Mouse (Mus musculus) c-Kit-positive CD71-positive TER-119-positive erythroid progenitor cells, embryonic 14.5 days (primary cell): ENCODE results near the gene Vmn2r116.
"Not testable (repeated sequence)": the region's sequence is repeated elsewhere in the genome, so short reads cannot be mapped to it uniquely, and the experiment has no call there.

ENCODE experiments used
- DNase-seq: peaks from one replicate; pipeline ENCODE4 v3.0.0-alpha.2; 2013; ENCODE audit warnings: low spot score

Vmn2r116 gene

DNA sequence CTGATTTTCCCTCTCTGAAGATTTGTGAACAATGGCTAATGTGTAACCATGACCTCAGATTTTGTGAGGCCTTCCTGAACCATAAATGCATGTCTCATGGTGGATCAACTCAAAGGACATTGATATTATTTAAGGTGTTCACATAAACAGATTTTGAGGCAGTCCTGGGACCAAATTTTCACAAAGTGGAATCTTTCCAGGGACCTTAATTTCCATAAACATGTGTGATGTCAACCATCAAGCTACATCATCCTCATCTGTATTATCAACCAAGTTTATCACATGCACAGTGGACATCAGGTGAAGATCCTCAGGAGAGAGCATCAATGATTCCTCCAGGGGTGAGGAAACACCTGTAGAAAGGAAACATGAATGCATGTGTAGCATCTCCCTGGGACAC lies at the start of gene Vmn2r116:
Gene Vmn2r116 (plus strand): TSS at position 301 of the 400 bp plus-strand sequence.
- DNase-seq: not testable (repeated sequence)

DNA sequence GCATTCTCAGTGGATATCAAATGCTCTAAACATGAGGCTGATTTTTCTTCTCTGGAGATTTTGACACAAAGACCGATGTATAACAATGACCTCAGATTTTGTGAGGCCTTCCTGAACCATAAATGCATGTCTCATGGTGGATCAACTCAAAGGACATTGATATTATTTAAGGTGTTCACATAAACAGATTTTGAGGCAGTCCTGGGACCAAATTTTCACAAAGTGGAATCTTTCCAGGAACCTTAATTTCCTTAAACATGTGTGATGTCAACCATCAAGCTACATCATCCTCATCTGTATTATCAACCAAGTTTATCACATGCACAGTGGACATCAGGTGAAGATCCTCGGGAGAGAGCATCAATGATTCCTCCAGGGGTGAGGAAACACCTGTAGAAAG lies 41.0 kb upstream of the Vmn2r116 start, which contains the start of gene Vmn2r115:
Gene Vmn2r115 (plus strand): TSS at position 301 of the 400 bp plus-strand sequence.
- DNase-seq: not testable (repeated sequence)

DNA sequence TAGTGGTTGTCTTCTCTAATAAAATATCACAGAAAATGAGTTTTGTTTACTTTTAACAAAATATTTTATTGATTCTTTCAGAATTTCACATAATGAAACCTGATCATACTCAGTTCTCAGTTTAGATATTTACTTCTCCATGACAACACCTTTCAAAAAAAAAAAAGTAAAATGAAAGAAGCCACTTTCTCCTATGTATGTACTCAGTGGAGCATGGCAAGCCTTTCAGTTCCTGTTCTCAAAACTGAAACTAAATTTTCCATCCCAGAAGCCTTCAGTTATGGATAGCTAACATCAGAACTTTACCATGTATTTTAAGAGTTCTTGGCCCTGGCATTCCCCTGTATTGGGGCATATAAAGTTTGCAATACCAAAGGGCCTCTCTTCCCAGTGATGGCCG lies 32.8 kb upstream of the Vmn2r116 start:
- no peak for DNase-seq

DNA sequence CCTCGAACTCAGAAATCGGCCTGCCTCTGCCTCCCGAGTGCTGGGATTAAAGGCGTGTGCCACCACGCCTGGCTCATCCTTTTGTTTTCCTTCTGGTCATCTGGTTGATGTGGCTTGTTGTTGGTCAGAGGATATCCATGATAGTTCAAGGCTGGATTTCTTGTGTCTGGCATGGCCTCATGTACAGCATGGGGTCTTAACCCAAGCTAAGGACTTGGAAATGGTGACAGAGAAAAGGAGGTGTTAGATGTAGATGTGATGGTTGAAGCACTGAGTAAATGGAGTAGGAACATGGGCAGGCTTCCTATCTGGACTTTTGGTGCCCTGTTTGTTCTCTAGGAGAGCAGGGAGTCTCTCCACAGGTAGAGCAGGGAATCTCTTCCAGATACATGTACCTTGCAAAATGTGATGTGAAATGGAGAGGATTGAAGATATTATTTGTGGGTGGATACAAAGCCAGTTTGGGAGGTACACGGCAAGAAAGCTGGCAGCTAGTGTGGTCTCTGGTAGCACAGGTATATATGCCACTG lies 48.8 kb downstream of the Vmn2r116 start:
- DNase-seq: no peak
